Mouse (Mus musculus) urinary bladder, adult 18-20 months (tissue): ENCODE measurements around the gene Psmb3.

Experiments used
- DNase-seq, 2 experiments: peaks; one replicate each; pipeline ENCODE4 v3.0.0; 2022; ENCODE audit warnings: low spot score in 2 of 2, mixed read lengths in 2 of 2

Gene Psmb3

DNA sequence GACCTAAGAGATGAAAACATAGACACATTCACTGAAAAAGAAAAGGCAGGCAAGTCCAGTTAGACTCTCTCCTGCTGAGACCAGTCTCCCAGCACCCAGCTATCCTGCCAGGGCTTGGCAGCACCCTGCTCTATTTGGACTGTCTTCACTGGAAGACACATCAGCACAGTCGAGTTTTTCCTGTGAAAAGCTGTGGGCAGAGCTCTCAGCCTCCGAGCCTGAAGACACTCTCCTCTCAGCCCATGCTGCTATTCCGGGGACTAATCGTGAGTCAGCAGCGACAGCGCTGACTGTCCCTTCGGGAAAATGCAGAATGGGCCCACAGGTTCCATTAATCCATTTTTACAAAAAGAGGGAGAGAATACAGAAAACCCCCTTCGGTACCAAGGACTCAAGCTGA lies 50.1 kb downstream of the Psmb3 start:
- no peak for DNase-seq

DNA sequence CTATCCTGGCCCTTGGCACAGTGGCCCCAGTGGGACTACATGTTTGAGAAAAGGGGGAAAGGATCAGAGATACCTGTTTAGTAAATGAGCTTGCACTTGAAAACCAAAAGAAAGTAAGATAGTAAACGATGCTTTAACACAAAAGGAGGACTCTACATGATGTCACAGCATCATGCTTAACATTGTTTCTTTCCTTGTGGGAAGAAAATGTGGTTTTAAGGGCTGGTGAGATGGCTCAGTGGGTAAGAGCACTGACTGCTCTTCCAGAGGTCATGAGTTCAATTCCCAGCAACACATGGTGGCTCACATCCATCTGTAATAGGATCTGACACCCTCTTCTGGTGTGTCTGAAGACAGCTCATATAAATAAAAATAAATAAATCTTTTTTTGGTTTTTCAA lies 54.9 kb downstream of the Psmb3 start:
- no peak for DNase-seq

GRCm38 (mm10) chr11:97758942-97759341 lies 55.7 kb downstream of the Psmb3 start:
- DNase-seq, result no peak

DNA sequence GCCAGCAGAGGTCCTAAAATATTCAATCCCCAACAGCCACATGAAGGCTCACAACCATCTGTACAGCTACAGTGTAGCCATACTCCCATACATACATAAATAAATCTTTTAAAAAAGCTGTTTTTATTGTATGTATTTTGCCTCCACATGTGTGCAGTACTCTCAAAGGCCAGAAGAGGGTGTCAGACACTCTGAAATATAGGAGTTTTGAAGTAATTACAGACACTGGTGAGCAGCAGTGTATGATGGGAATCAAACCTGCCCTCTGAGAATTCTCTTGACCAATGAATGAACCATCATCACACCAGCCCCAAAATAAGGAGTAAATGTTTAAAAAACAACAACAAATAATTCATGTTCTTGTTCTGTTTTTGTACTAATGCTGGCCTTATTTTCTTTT lies 58.4 kb downstream of the Psmb3 start:
- no peak for DNase-seq
